Mouse (Mus musculus) hindbrain, embryonic 11.5 days (tissue): ENCODE results near the gene Gtf2i. TPM values are rescaled to one million over a fixed set of nuclear protein-coding genes. Genes with fewer than 3 reads are reported as not detected.

Source experiments
- ATAC-seq: fragments of 200-750 bp; cut with Nextera tagmentation; 2 replicates; pipeline ENCODE4 v1.8.0; 2017; ENCODE audit warnings: mild to moderate bottlenecking, moderate TSS enrichment, moderate library complexity; ENCODE audit not compliant: low FRiP score
- DNase-seq: peaks from one replicate; pipeline ENCODE4 v3.0.0-alpha.2; 2015; ENCODE audit warnings: low spot score
- H3K27ac ChIP-seq: fragments of 300-500 bp; sonication (generic); 2 replicates; pipeline ENCODE4 v1.5.1; 2014; ENCODE audit warnings: mild to moderate bottlenecking, low read depth, low read length
- H3K27me3 ChIP-seq: fragments of 300-500 bp; sonication (generic); 2 replicates; pipeline ENCODE4 v1.6.1; 2014; ENCODE audit warnings: mild to moderate bottlenecking, low read length, moderate library complexity, mixed read lengths; ENCODE audit not compliant: control insufficient read depth, insufficient read depth
- H3K36me3 ChIP-seq: fragments of 300-500 bp; sonication (generic); 2 replicates; pipeline ENCODE4 v1.6.1; 2014; ENCODE audit warnings: mild to moderate bottlenecking, low read length, moderate library complexity, mixed read lengths; ENCODE audit not compliant: control insufficient read depth, insufficient read depth
- H3K4me1 ChIP-seq: fragments of 300-500 bp; sonication (generic); replicated peaks from 2 replicates; pipeline ENCODE4 v1.6.1; 2014; ENCODE audit warnings: low read length, mixed read lengths; ENCODE audit not compliant: control insufficient read depth, insufficient read depth
- H3K4me2 ChIP-seq: fragments of 300-500 bp; sonication (generic); replicated peaks from 2 replicates; pipeline ENCODE4 v1.6.1; 2014; ENCODE audit warnings: mild to moderate bottlenecking, low read depth, low read length
- H3K4me3 ChIP-seq: fragments of 300-500 bp; sonication (generic); 2 replicates; pipeline ENCODE4 v1.5.1; 2014; ENCODE audit warnings: low read depth, low read length
- H3K9ac ChIP-seq: fragments of 300-500 bp; sonication (generic); 2 replicates; pipeline ENCODE4 v1.6.1; 2014; ENCODE audit warnings: low read depth, low read length
- H3K9me3 ChIP-seq: fragments of 300-500 bp; sonication (generic); 2 replicates; pipeline ENCODE4 v1.6.1; 2016; ENCODE audit warnings: low read length; ENCODE audit not compliant: control insufficient read depth
- WGBS: fragments of 180-500 bp; shearing (Covaris S2); extraction: QIAGEN DNeasy Blood & Tissue Kit; methylation state at CpG from one replicate; pipeline ENCODE4 v1.1.7; 2014; 5-methylcytosine and 5-hydroxymethylcytosine counted together
- polyA plus RNA-seq: library from polyadenylated mRNA; unstranded; fragments of >200 nt; fragmentation: Nextera tagmentation; extraction: Ambion mirVana; gene quantifications from 2 replicates; pipeline ENCODE4 v1.2.1, GENCODE M21; 2014

Gene Gtf2i
- polyA plus RNA-seq, 1 experiment from 2014 or later, result 178 TPM

- Histone ChIP-seq H3K4me1 (no peaks in the 10 kb centered on the region; the same call in 1 of the 2 replicates), H3K4me3 (peak overlapping the region; percentile 94), H3K27ac (peak overlapping the region; percentile 99), H3K4me2 (peak overlapping the region; percentile 70), H3K27me3 (no peaks in the 10 kb centered on the region), H3K36me3 (no peaks in the 10 kb centered on the region), H3K9me3 (no peaks in the 10 kb centered on the region), H3K9ac (peak overlapping the region; percentile 81)
- WGBS, result 1% methylated on average over 25 of the region's 25 CpGs
- no peak for ATAC-seq
- peak; percentile 72 for DNase-seq
Observed at GRCm38 (mm10) chr5:134315623-134316350, 1.2 kb upstream of the Gtf2i start.

GRCm38 (mm10) chr5:134314068-134314674 lies 389 bp downstream of the Gtf2i start:
- under 1% methylated on average over 54 of the region's 64 CpGs for WGBS
- H3K4me1 ChIP-seq, result no peaks in the 10 kb centered on the region; the same call in 1 of the 2 replicates
- H3K9me3 ChIP-seq, result no peaks in the 10 kb centered on the region
- peak; percentile 64 for ATAC-seq
- peak; percentile 74 for DNase-seq
- H3K4me3 ChIP-seq, result peak overlapping the region; percentile 94
- H3K9ac ChIP-seq, result peak overlapping the region; percentile 100
- H3K27me3 ChIP-seq, result no peaks in the 10 kb centered on the region
- H3K36me3 ChIP-seq, result peaks cover 8% of the 10 kb centered on the region; the same call in 1 of the 2 replicates
- peak overlapping the region; percentile 99 for H3K27ac ChIP-seq
- peak overlapping the region; percentile 68 for H3K4me2 ChIP-seq

- peaks cover 8% of the 10 kb centered on the region; the same call in 1 of the 2 replicates for H3K36me3 ChIP-seq
- DNase-seq, result peak; percentile 99
- H3K9ac ChIP-seq, result peak overlapping the region; percentile 100
- peak overlapping the region; percentile 68 for H3K4me2 ChIP-seq
- H3K27me3 ChIP-seq, result no peaks in the 10 kb centered on the region
- no peaks in the 10 kb centered on the region; the same call in 1 of the 2 replicates for H3K4me1 ChIP-seq
- peak; percentile 87 for ATAC-seq
- peak overlapping the region; percentile 94 for H3K4me3 ChIP-seq
- no peaks in the 10 kb centered on the region for H3K9me3 ChIP-seq
- peak overlapping the region; percentile 99 for H3K27ac ChIP-seq
- 0% methylated on average over 60 of the region's 68 CpGs for WGBS
Observed at GRCm38 (mm10) chr5:134313451-134314067, 1.0 kb downstream of the Gtf2i start.

GRCm38 (mm10) chr5:134312691-134313450 lies 1.7 kb downstream of the Gtf2i start:
- ATAC-seq (no peak), DNase-seq (peak; percentile 58)
- Histone ChIP-seq H3K27me3 (no peaks in the 10 kb centered on the region), H3K9me3 (no peaks in the 10 kb centered on the region), H3K36me3 (peaks cover 8% of the 10 kb centered on the region; the same call in 1 of the 2 replicates), H3K9ac (peak overlapping the region; percentile 100), H3K27ac (peak overlapping the region; percentile 99), H3K4me1 (no peaks in the 10 kb centered on the region; the same call in 1 of the 2 replicates), H3K4me2 (peak overlapping the region; percentile 68), H3K4me3 (peak overlapping the region; percentile 94)
- WGBS, result 4% methylated on average over 19 of the region's 19 CpGs

GRCm38 (mm10) chr5:134311894-134312411 lies 2.6 kb downstream of the Gtf2i start:
- Histone ChIP-seq H3K4me1 (no peaks in the 10 kb centered on the region; the same call in 1 of the 2 replicates), H3K9ac (no peak overlapping the region), H3K9me3 (no peaks in the 10 kb centered on the region), H3K4me2 (peak overlapping the region; percentile 68), H3K27ac (peak overlapping the region; percentile 99; the same call in 1 of the 2 replicates), H3K36me3 (peaks cover 8% of the 10 kb centered on the region; the same call in 1 of the 2 replicates), H3K27me3 (no peaks in the 10 kb centered on the region), H3K4me3 (peak overlapping the region; percentile 94; the same call in 1 of the 2 replicates)
- DNase-seq (no peak), ATAC-seq (no peak)
- 82% methylated on average over 6 of the region's 6 CpGs for WGBS

- no peak overlapping the region for H3K27ac ChIP-seq
- H3K9ac ChIP-seq, result no peak overlapping the region
- H3K27me3 ChIP-seq, result no peaks in the 10 kb centered on the region
- DNase-seq (no peak), ATAC-seq (no peak)
- no peaks in the 10 kb centered on the region for H3K9me3 ChIP-seq
- no peaks in the 10 kb centered on the region; the same call in 1 of the 2 replicates for H3K4me1 ChIP-seq
- peaks cover 12% of the 10 kb centered on the region for H3K36me3 ChIP-seq
- H3K4me2 ChIP-seq, result no peak overlapping the region
- 96% methylated on average over 9 of the region's 9 CpGs for WGBS
- H3K4me3 ChIP-seq, result no peak overlapping the region
Observed at GRCm38 (mm10) chr5:134310201-134310600, 4.4 kb downstream of the Gtf2i start.

- Histone ChIP-seq H3K4me2 (no peak overlapping the region), H3K27ac (no peak overlapping the region), H3K9ac (no peak overlapping the region), H3K4me3 (no peak overlapping the region), H3K4me1 (no peaks in the 10 kb centered on the region; the same call in 1 of the 2 replicates), H3K36me3 (peaks cover 14% of the 10 kb centered on the region), H3K27me3 (no peaks in the 10 kb centered on the region), H3K9me3 (no peaks in the 10 kb centered on the region)
- no peak for ATAC-seq
- WGBS, result 100% methylated on average over 1 of the region's 1 CpGs
- DNase-seq, result no peak
Observed at GRCm38 (mm10) chr5:134309345-134309744, 5.2 kb downstream of the Gtf2i start.

- Histone ChIP-seq H3K4me3 (no peak overlapping the region), H3K4me1 (no peaks in the 10 kb centered on the region), H3K36me3 (peaks cover 27% of the 10 kb centered on the region), H3K27ac (no peak overlapping the region), H3K9me3 (no peaks in the 10 kb centered on the region), H3K9ac (no peak overlapping the region), H3K27me3 (no peaks in the 10 kb centered on the region), H3K4me2 (no peak overlapping the region)
- ATAC-seq (no peak), DNase-seq (no peak)
- WGBS, result 87% methylated on average over 6 of the region's 6 CpGs
Observed at GRCm38 (mm10) chr5:134304639-134305038, 9.9 kb downstream of the Gtf2i start.
